Mouse (Mus musculus) embryonic facial prominence, embryonic 15.5 days (tissue): Measurements from ENCODE around the gene Cryga. TPM values are rescaled to one million over a fixed set of nuclear protein-coding genes. Genes with fewer than 3 reads are reported as not detected.
"Not testable (repeated sequence)": the region's sequence is repeated elsewhere in the genome, so short reads cannot be mapped to it uniquely, and the experiment has no call there.

Experiments
- ATAC-seq: fragments of 200-750 bp; cut with Nextera tagmentation; 2 replicates; pipeline ENCODE4 v1.8.0; 2017; ENCODE audit warnings: low read depth, moderate TSS enrichment; ENCODE audit not compliant: insufficient number of reproducible peaks, low FRiP score, low TSS enrichment
- H3K27ac ChIP-seq: fragments of 300-500 bp; sonication (generic); replicated peaks from 2 replicates; pipeline ENCODE4 v1.5.1; 2015; ENCODE audit warnings: mild to moderate bottlenecking, inconsistent platforms
- H3K27me3 ChIP-seq: fragments of 300-500 bp; sonication (generic); 2 replicates; pipeline ENCODE4 v1.6.1; 2015; ENCODE audit warnings: inconsistent platforms
- H3K36me3 ChIP-seq: fragments of 300-500 bp; sonication (generic); 2 replicates; pipeline ENCODE4 v1.6.1; 2015; ENCODE audit warnings: mild to moderate bottlenecking, inconsistent platforms
- H3K4me1 ChIP-seq: fragments of 300-500 bp; sonication (generic); 2 replicates; pipeline ENCODE4 v1.6.1; 2015; ENCODE audit warnings: inconsistent platforms
- H3K4me2 ChIP-seq: fragments of 300-500 bp; sonication (generic); replicated peaks from 2 replicates; pipeline ENCODE4 v1.6.1; 2015; ENCODE audit warnings: mild to moderate bottlenecking, inconsistent platforms
- H3K4me3 ChIP-seq: fragments of 300-500 bp; sonication (generic); replicated peaks from 2 replicates; pipeline ENCODE4 v1.5.1; 2015; ENCODE audit warnings: mild to moderate bottlenecking, inconsistent platforms
- H3K9ac ChIP-seq: fragments of 300-500 bp; sonication (generic); 2 replicates; pipeline ENCODE4 v1.6.1; 2015; ENCODE audit warnings: inconsistent platforms
- H3K9me3 ChIP-seq: fragments of 300-500 bp; sonication (generic); replicated peaks from 2 replicates; pipeline ENCODE4 v1.6.1; 2016; ENCODE audit warnings: inconsistent platforms
- WGBS: fragments of 180-500 bp; shearing (Covaris S2); methylation state at CpG from one replicate; pipeline ENCODE4 v1.1.7; 2015; 5-methylcytosine and 5-hydroxymethylcytosine counted together
- polyA plus RNA-seq: library from polyadenylated mRNA; unstranded; fragments of >200 nt; fragmentation: Nextera tagmentation; extraction: Ambion mirVana; gene quantifications from 2 replicates; pipeline ENCODE4 v1.2.1, GENCODE M21; 2015

Cryga gene
- polyA plus RNA-seq, 1 experiment from 2014 or later: 5.7 TPM

GRCm38 (mm10) chr1:65090370-65090769 lies 12.8 kb downstream of the Cryga start:
- no peaks in the 10 kb centered on the region for H3K27me3 ChIP-seq
- no peak for ATAC-seq
- no peaks in the 10 kb centered on the region for H3K4me1 ChIP-seq
- no peak overlapping the region for H3K4me3 ChIP-seq
- H3K36me3 ChIP-seq: no peaks in the 10 kb centered on the region
- WGBS: 60% methylated on average over 2 of the region's 2 CpGs
- H3K27ac ChIP-seq: no peak overlapping the region
- no peak overlapping the region for H3K9ac ChIP-seq
- H3K9me3 ChIP-seq: no peaks in the 10 kb centered on the region
- no peak overlapping the region for H3K4me2 ChIP-seq

- Histone ChIP-seq H3K27ac (no peak overlapping the region), H3K4me2 (no peak overlapping the region), H3K9me3 (no peaks in the 10 kb centered on the region), H3K4me1 (no peaks in the 10 kb centered on the region), H3K9ac (no peak overlapping the region), H3K27me3 (no peaks in the 10 kb centered on the region), H3K36me3 (no peaks in the 10 kb centered on the region), H3K4me3 (no peak overlapping the region)
- 75% methylated on average over 6 of the region's 6 CpGs for WGBS
- no peak for ATAC-seq
Measured at GRCm38 (mm10) chr1:65088567-65089356, 14.4 kb downstream of the Cryga start.

GRCm38 (mm10) chr1:65082188-65082587 lies 21.0 kb downstream of the Cryga start, which contains the start of gene Crygb:
Gene Crygb, minus strand, starts transcription at chr1:65082288.
- Histone ChIP-seq H3K4me3 (no peak within 1 kb of the TSS), H3K27ac (no peak within 1 kb of the TSS), H3K9me3 (no peaks in the 10 kb centered on the region), H3K27me3 (no peaks in the 10 kb centered on the region), H3K9ac (no peak within 1 kb of the TSS), H3K4me1 (peaks cover 3% of the 10 kb centered on the region; the same call in 1 of the 2 replicates), H3K36me3 (no peaks in the 10 kb centered on the region), H3K4me2 (0 out of 2 replicates have a peak within 1 kb of the TSS, but pooled peaks have one; percentile 21)
- WGBS: 27% methylated on average over 7 of the region's 7 CpGs
- no peak for ATAC-seq

- H3K4me2 ChIP-seq: no peak overlapping the region
- H3K27me3 ChIP-seq: no peaks in the 10 kb centered on the region
- H3K9ac ChIP-seq: no peak overlapping the region
- H3K4me1 ChIP-seq: no peaks in the 10 kb centered on the region
- ATAC-seq: no peak
- no peaks in the 10 kb centered on the region for H3K36me3 ChIP-seq
- H3K4me3 ChIP-seq: no peak overlapping the region
- 12% methylated on average over 5 of the region's 5 CpGs for WGBS
- H3K27ac ChIP-seq: no peak overlapping the region
- H3K9me3 ChIP-seq: no peaks in the 10 kb centered on the region
Measured at GRCm38 (mm10) chr1:65075607-65076006, 27.6 kb downstream of the Cryga start.

GRCm38 (mm10) chr1:65073589-65073988 lies 29.6 kb downstream of the Cryga start, which contains the start of gene Crygc:
Gene Crygc, minus strand, starts transcription at chr1:65073689.
- Histone ChIP-seq H3K27me3 (no peaks in the 10 kb centered on the region), H3K36me3 (no peaks in the 10 kb centered on the region), H3K9ac (no peak within 1 kb of the TSS), H3K4me2 (no peak within 1 kb of the TSS), H3K27ac (no peak within 1 kb of the TSS), H3K4me3 (no peak within 1 kb of the TSS), H3K9me3 (no peaks in the 10 kb centered on the region), H3K4me1 (no peaks in the 10 kb centered on the region)
- WGBS: 54% methylated on average over 6 of the region's 6 CpGs
- ATAC-seq: no peak

GRCm38 (mm10) chr1:65067842-65068241 lies 35.3 kb downstream of the Cryga start:
- H3K4me3 ChIP-seq: no peak overlapping the region
- H3K36me3 ChIP-seq: no peaks in the 10 kb centered on the region
- H3K4me2 ChIP-seq: no peak overlapping the region
- H3K27ac ChIP-seq: no peak overlapping the region
- no peak for ATAC-seq
- H3K27me3 ChIP-seq: no peaks in the 10 kb centered on the region
- H3K9me3 ChIP-seq: no peaks in the 10 kb centered on the region
- H3K9ac ChIP-seq: no peak overlapping the region
- no peaks in the 10 kb centered on the region for H3K4me1 ChIP-seq

GRCm38 (mm10) chr1:65064201-65064600 lies 39.0 kb downstream of the Cryga start:
- H3K4me1 ChIP-seq: no peaks in the 10 kb centered on the region
- H3K36me3 ChIP-seq: no peaks in the 10 kb centered on the region
- H3K4me3 ChIP-seq: no peak overlapping the region
- no peaks in the 10 kb centered on the region for H3K27me3 ChIP-seq
- H3K27ac ChIP-seq: no peak overlapping the region
- H3K9me3 ChIP-seq: no peaks in the 10 kb centered on the region
- no peak overlapping the region for H3K4me2 ChIP-seq
- WGBS: 84% methylated on average over 15 of the region's 15 CpGs
- no peak overlapping the region for H3K9ac ChIP-seq
- no peak for ATAC-seq

GRCm38 (mm10) chr1:65063352-65063751 lies 39.8 kb downstream of the Cryga start, which contains the start of gene Crygd:
Gene Crygd, minus strand, starts transcription at chr1:65063452.
- Histone ChIP-seq H3K9me3 (no peaks in the 10 kb centered on the region), H3K27me3 (no peaks in the 10 kb centered on the region), H3K4me2 (no peak within 1 kb of the TSS), H3K27ac (no peak within 1 kb of the TSS), H3K4me3 (no peak within 1 kb of the TSS), H3K4me1 (no peaks in the 10 kb centered on the region), H3K36me3 (no peaks in the 10 kb centered on the region), H3K9ac (no peak within 1 kb of the TSS)
- ATAC-seq: no peak
- 87% methylated on average over 8 of the region's 8 CpGs for WGBS

- H3K4me3 ChIP-seq: no peak overlapping the region
- no peaks in the 10 kb centered on the region for H3K36me3 ChIP-seq
- WGBS: 21% methylated on average over 2 of the region's 2 CpGs
- ATAC-seq: no peak
- H3K4me1 ChIP-seq: no peaks in the 10 kb centered on the region
- H3K9ac ChIP-seq: no peak overlapping the region
- no peaks in the 10 kb centered on the region for H3K9me3 ChIP-seq
- H3K27me3 ChIP-seq: no peaks in the 10 kb centered on the region
- no peak overlapping the region for H3K4me2 ChIP-seq
- no peak overlapping the region for H3K27ac ChIP-seq
Measured at GRCm38 (mm10) chr1:65052140-65052539, 51.0 kb downstream of the Cryga start.

GRCm38 (mm10) chr1:65051696-65052095 lies 51.5 kb downstream of the Cryga start:
- no peak overlapping the region for H3K9ac ChIP-seq
- no peak overlapping the region for H3K4me2 ChIP-seq
- ATAC-seq: no peak
- no peak overlapping the region for H3K27ac ChIP-seq
- H3K27me3 ChIP-seq: no peaks in the 10 kb centered on the region
- no peaks in the 10 kb centered on the region for H3K36me3 ChIP-seq
- WGBS: 52% methylated on average over 7 of the region's 7 CpGs
- H3K9me3 ChIP-seq: no peaks in the 10 kb centered on the region
- H3K4me3 ChIP-seq: no peak overlapping the region
- H3K4me1 ChIP-seq: no peaks in the 10 kb centered on the region

GRCm38 (mm10) chr1:65050952-65051351 lies 52.2 kb downstream of the Cryga start, which contains the start of gene Cryge:
Gene Cryge, minus strand, starts transcription at chr1:65051149.
- H3K4me3 ChIP-seq, H3K9ac ChIP-seq, H3K4me1 ChIP-seq, ATAC-seq, H3K27me3 ChIP-seq, H3K4me2 ChIP-seq, H3K27ac ChIP-seq, H3K36me3 ChIP-seq, H3K9me3 ChIP-seq: not testable (repeated sequence)
- 87% methylated on average over 12 of the region's 12 CpGs for WGBS
